Mouse (Mus musculus): ENCODE measurements around the gene Gm8773.
A peak's percentile ranks its signal among the peaks of the same experiment; 100 is the strongest.

The Gm8773 gene

DNA sequence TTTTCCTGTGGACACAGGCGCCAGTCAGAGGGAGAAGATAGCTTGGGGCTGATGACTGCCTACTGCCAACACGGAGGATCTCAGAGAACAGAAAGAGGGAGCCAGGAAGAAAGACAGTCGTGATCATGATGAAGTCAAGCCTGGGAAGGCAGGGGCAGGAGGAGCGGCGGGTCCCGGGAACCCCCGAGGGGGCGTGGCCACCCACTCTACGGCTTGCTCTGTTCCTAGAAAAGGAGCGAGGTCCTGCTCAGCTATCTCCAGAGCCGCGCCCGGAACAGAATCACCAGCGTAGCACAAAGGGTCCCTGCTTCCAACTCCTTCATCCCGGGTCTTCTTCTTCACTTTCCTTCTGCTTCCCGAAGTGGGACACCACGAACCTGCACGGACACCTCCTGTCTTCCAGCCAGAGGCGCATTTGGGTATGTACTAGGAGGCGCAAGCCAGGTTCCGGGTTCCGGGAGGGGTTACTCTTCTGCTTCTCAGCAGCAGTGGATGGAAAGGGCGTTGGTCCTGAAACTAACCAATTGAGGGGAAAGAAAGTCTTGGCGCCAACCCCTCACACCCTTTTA, at the start of gene Gm8773:
Gene Gm8773, plus strand, starts transcription at position 51 of the 569 bp plus-strand sequence.
- DNase-seq (ENCODE audit: low read depth, low spot score): peak; percentile 77

DNA sequence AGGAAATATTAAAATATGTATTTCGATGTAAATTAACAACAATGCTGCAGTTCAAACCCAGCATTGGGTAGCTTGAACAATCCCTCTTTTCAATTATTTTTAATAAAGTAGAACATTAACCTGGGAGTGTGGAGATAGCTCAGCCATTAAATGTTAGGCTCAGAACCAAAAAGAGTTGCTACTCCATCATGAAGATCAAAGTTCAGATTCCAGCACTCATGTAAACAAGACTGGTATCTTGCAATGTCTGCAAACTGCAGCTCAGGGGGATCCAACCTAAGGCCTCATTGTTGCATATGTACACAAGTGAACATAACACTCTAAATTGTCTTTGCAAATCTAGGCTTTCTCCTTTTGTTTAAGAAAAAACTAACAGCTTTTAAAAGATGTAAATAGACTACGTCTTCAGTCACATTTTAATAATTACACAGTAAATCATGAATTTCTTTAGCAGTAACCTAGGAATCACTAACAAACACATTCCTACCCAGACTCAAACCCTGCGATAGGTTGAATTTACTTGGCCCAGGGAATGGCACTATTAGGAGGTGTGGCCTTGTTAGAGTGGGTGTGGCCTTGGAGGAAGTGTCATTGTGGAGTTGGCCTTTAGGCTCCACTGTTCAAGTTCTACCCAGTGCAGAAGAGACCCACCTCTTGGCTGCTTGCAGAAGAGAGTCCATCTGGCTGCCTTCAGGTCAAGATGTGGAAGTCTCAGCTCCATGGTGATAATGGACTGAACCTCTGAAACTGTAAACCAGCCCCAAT, 39.8 kb upstream of the Gm8773 start:
- peak; percentile 32 for DNase-seq (ENCODE audit: low read depth, low spot score)

DNA sequence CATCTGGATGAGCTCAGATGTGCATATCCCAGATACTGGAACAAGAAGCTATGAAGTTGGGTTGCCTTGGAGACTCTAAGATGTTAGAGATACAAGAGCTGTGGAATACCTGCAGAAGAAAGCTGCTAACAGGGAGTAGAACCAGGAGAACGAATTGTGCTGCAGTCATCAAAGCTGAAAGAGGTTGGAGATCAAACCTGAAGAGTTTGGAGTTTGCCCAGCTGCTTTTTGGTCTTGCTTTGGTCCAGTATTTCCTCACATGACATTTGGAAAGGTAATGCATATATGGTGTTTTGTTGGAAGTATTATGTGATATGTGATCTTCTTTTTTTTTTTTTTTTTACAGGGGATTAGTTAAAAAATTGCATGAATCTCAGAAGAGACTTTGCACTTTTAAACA, 37.5 kb upstream of the Gm8773 start:
- no peak for DNase-seq (ENCODE audit: low read depth, low spot score)

- DNase-seq (ENCODE audit: low read depth, low spot score): no peak
These were observed 33.8 kb upstream of the Gm8773 start for GRCm38 (mm10) chr5:5539771-5540170.

- DNase-seq (ENCODE audit: low read depth, low spot score): peak; percentile 75
These were observed 33.2 kb upstream of the Gm8773 start for GRCm38 (mm10) chr5:5540385-5540784.

GRCm38 (mm10) chr5:5551110-5551509, 22.5 kb upstream of the Gm8773 start:
- no peak for DNase-seq (ENCODE audit: low read depth, low spot score)

DNA sequence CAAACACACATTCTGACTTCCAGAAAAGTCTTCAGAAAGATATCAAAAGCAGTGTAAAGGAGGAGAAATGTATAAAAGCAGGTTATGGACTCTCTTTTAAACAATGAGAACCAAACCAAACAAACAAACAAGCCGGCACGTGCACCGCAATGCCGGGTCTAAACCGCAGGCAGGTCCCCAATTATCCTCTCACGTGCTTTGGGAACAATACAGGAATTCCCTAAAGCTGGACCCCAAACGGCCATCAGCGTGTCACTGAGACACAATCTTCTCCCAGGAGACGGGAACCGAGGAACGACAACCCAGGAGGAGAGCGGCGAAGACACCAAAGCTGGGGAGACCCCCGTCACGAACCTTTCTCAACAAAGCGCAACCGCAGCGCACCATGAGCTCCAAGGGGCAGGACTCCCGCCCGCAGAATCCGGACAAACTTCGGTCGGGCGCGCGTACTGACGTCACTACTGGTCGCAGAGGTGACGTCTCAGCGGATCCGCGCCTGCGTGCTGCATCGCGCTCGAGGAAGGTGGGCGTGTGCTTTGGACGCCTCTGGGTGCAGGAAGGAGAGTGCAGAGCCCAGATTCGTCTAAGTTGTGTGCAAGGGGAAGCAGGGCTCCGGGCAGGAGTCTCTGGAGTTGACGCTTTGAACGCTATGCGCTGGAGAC, 14.4 kb upstream of the Gm8773 start, which contains the start of gene Gtpbp10:
Gene Gtpbp10, minus strand, starts transcription at position 460 of the 662 bp plus-strand sequence.
- DNase-seq (ENCODE audit: low read depth, low spot score): peak; percentile 94

GRCm38 (mm10) chr5:5559798-5560197, 13.8 kb upstream of the Gm8773 start:
- no peak for DNase-seq (ENCODE audit: low read depth, low spot score)

GRCm38 (mm10) chr5:5561041-5561706, 12.4 kb upstream of the Gm8773 start:
- peak; percentile 75 for DNase-seq (ENCODE audit: low read depth, low spot score)

DNA sequence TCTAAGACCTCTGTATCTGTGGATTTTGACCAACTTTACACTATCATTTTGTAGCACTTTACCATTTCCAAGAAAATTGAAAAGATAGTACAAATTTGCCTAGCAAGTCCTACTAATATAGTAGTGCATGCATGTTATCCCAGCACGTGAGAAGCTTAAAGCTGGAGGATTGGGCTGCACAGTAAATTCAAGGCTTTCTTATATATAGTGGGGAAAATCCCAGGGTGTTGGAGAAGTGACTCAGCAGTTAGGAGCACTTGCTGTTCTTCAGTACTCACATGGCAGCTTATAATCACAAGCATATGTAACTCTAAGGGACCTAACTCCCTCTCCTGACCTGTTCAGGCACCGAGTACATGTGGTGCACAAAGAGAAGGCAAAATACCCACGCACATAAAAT, 11.2 kb upstream of the Gm8773 start:
- no peak for DNase-seq (ENCODE audit: low read depth, low spot score)

DNA sequence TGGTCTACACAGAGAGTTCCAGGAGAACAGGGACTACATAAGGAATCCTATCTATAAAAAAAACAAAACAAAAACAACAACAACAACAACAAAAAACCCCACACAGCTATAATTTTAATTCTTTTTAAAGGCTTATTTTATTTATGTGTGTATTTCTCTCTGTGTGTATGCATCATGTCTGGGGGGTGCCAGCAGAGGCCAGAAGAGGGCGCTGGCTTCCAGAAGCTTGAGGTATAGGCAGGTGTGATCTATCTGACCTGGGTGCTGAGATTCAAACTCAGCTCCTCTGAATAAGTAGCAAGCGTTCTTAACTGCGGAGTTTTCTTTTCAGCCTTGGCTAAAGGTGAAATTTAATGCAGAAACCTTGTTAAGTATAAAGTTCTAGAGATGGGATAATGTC, 14.1 kb downstream of the Gm8773 start:
- DNase-seq (ENCODE audit: low read depth, low spot score): peak; percentile 54

- no peak for DNase-seq (ENCODE audit: low read depth, low spot score)
These were observed 36.9 kb downstream of the Gm8773 start for GRCm38 (mm10) chr5:5610540-5610939.

GRCm38 (mm10) chr5:5618329-5618728, 44.7 kb downstream of the Gm8773 start:
- DNase-seq (ENCODE audit: low read depth, low spot score): no peak

DNA sequence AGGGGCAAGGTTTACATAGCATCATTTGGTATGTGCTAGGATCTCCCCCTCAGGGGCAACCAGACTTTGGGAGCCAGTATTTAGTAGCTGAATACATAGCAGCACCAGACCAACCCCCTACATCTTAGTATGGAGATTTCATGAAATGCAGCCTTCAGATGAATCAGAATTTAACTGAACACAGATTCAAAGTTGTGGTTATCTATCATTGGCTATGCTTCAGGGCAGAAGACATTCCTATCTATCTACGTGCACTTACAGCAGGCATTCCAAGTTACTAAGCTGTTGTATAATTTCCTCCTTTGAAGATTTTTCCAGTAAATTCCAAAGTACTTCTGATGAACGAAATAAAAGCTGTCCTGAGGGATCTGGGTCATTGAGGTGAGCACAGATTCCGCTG, 51.9 kb downstream of the Gm8773 start:
- DNase-seq (ENCODE audit: low read depth, low spot score): no peak

Data from R1 (cell line).